Mouse (Mus musculus) heart, postnatal 0 days (tissue): ENCODE data around the gene Aldh3a2.

Source experiments
- CTCF ChIP-seq: IDR thresholded peaks from 2 replicates; pipeline ENCODE4 v1.5.1; 2016; ENCODE audit warnings: antibody characterized with exemption, control low read depth, low read depth
- EP300 ChIP-seq: IDR thresholded peaks from 2 replicates; pipeline ENCODE4 v1.6.1; 2016; ENCODE audit warnings: antibody characterized with exemption, low read depth

GRCm38 (mm10) chr11:61277937-61278336 lies 10.7 kb upstream of the Aldh3a2 start:
- TF ChIP-seq CTCF (no peak), EP300 (no peak)
